Mouse (Mus musculus): ENCODE measurements around the gene F2r. TPM values are rescaled to one million over a fixed set of nuclear protein-coding genes. Genes with fewer than 3 reads are reported as not detected.
A peak's percentile ranks its signal among the peaks of the same experiment; 100 is the strongest.

F2r gene
- polyA plus RNA-seq, 1 experiment from 2014 or later, result 67.5 TPM

GRCm38 (mm10) chr13:95643740-95644139 is 25.5 kb upstream of the F2r start:
- H3K4me1 ChIP-seq, result 0 out of 2 replicates have a peak, but pooled peaks cover 18% of the 10 kb centered on the region
- H3K4me3 ChIP-seq (replicated peaks), result no peak overlapping the region
- H3K27me3 ChIP-seq (replicated peaks), result no peaks in the 10 kb centered on the region
- H3K9me3 ChIP-seq, result no peaks in the 10 kb centered on the region
- 52% methylated on average over 7 of the region's 7 CpGs for WGBS
- no peaks in the 10 kb centered on the region for H3K36me3 ChIP-seq
- H3K27ac ChIP-seq, result no peak overlapping the region
- H3K9ac ChIP-seq, result no peak overlapping the region
- H3K4me2 ChIP-seq, result no peak overlapping the region
- ATAC-seq (ENCODE audit: insufficient read depth, low FRiP score, low read depth), result no peak

GRCm38 (mm10) chr13:95641061-95641986 is 23.0 kb upstream of the F2r start:
- ATAC-seq (ENCODE audit: insufficient read depth, low FRiP score, low read depth), result peak; percentile 45; the same call in 1 of the 2 replicates
- Histone ChIP-seq H3K4me3 (replicated peaks) (no peak overlapping the region), H3K27ac (peak overlapping the region; percentile 22; the same call in 1 of the 2 replicates), H3K27me3 (replicated peaks) (no peaks in the 10 kb centered on the region), H3K9me3 (no peaks in the 10 kb centered on the region), H3K36me3 (no peaks in the 10 kb centered on the region), H3K9ac (no peak overlapping the region), H3K4me2 (no peak overlapping the region), H3K4me1 (0 out of 2 replicates have a peak, but pooled peaks cover 18% of the 10 kb centered on the region)
- WGBS, result 72% methylated on average over 17 of the region's 17 CpGs

GRCm38 (mm10) chr13:95640408-95640807 is 22.1 kb upstream of the F2r start:
- Histone ChIP-seq H3K27ac (no peak overlapping the region; the same call in 1 of the 2 replicates), H3K4me1 (0 out of 2 replicates have a peak, but pooled peaks cover 18% of the 10 kb centered on the region), H3K27me3 (replicated peaks) (no peaks in the 10 kb centered on the region), H3K9ac (no peak overlapping the region), H3K9me3 (no peaks in the 10 kb centered on the region), H3K4me2 (no peak overlapping the region), H3K4me3 (replicated peaks) (no peak overlapping the region), H3K36me3 (no peaks in the 10 kb centered on the region)
- WGBS, result 82% methylated on average over 1 of the region's 1 CpGs
- ATAC-seq (ENCODE audit: insufficient read depth, low FRiP score, low read depth), result no peak

- Histone ChIP-seq H3K4me3 (replicated peaks) (no peak overlapping the region), H3K9ac (no peak overlapping the region), H3K27me3 (replicated peaks) (no peaks in the 10 kb centered on the region), H3K36me3 (no peaks in the 10 kb centered on the region), H3K9me3 (no peaks in the 10 kb centered on the region), H3K4me1 (0 out of 2 replicates have a peak, but pooled peaks cover 18% of the 10 kb centered on the region), H3K4me2 (no peak overlapping the region), H3K27ac (peak overlapping the region; percentile 64)
- 46% methylated on average over 15 of the region's 15 CpGs for WGBS
- ATAC-seq (ENCODE audit: insufficient read depth, low FRiP score, low read depth), result no peak
Measured at GRCm38 (mm10) chr13:95639336-95640116, 21.2 kb upstream of the F2r start.

- 34% methylated on average over 5 of the region's 5 CpGs for WGBS
- H3K36me3 ChIP-seq, result no peaks in the 10 kb centered on the region
Measured at GRCm38 (mm10) chr13:95638894-95639293, 20.6 kb upstream of the F2r start.

GRCm38 (mm10) chr13:95637737-95638136 is 19.4 kb upstream of the F2r start:
- Histone ChIP-seq H3K4me2 (no peak overlapping the region), H3K4me1 (0 out of 2 replicates have a peak, but pooled peaks cover 18% of the 10 kb centered on the region), H3K4me3 (replicated peaks) (no peak overlapping the region), H3K27ac (no peak overlapping the region), H3K36me3 (no peaks in the 10 kb centered on the region), H3K9ac (no peak overlapping the region), H3K9me3 (no peaks in the 10 kb centered on the region), H3K27me3 (replicated peaks) (no peaks in the 10 kb centered on the region)
- ATAC-seq (ENCODE audit: insufficient read depth, low FRiP score, low read depth), result no peak
- 78% methylated on average over 10 of the region's 10 CpGs for WGBS

More at GRCm38 (mm10) chr13:95638894-95639293, 20.6 kb upstream of the F2r start:
- no peak for ATAC-seq (ENCODE audit: insufficient read depth, low FRiP score, low read depth)
- Histone ChIP-seq H3K27me3 (replicated peaks) (no peaks in the 10 kb centered on the region), H3K27ac (peak overlapping the region; percentile 64), H3K4me3 (replicated peaks) (no peak overlapping the region), H3K9me3 (no peaks in the 10 kb centered on the region), H3K4me1 (0 out of 2 replicates have a peak, but pooled peaks cover 18% of the 10 kb centered on the region), H3K4me2 (no peak overlapping the region), H3K9ac (no peak overlapping the region)

GRCm38 (mm10) chr13:95635301-95635700 is 17.0 kb upstream of the F2r start:
- 0 out of 2 replicates have a peak, but pooled peaks cover 4% of the 10 kb centered on the region for H3K4me1 ChIP-seq
- no peak overlapping the region for H3K9ac ChIP-seq
- no peak overlapping the region for H3K4me3 ChIP-seq (replicated peaks)
- H3K36me3 ChIP-seq, result 0 out of 2 replicates have a peak, but pooled peaks cover 4% of the 10 kb centered on the region
- WGBS, result 91% methylated on average over 12 of the region's 12 CpGs
- ATAC-seq (ENCODE audit: insufficient read depth, low FRiP score, low read depth), result no peak
- no peaks in the 10 kb centered on the region for H3K27me3 ChIP-seq (replicated peaks)
- no peak overlapping the region for H3K27ac ChIP-seq
- H3K4me2 ChIP-seq, result no peak overlapping the region
- H3K9me3 ChIP-seq, result no peaks in the 10 kb centered on the region

GRCm38 (mm10) chr13:95634451-95634850 is 16.2 kb upstream of the F2r start:
- Histone ChIP-seq H3K9me3 (no peaks in the 10 kb centered on the region), H3K4me3 (replicated peaks) (no peak overlapping the region), H3K4me1 (0 out of 2 replicates have a peak, but pooled peaks cover 4% of the 10 kb centered on the region), H3K4me2 (no peak overlapping the region), H3K36me3 (0 out of 2 replicates have a peak, but pooled peaks cover 7% of the 10 kb centered on the region), H3K27me3 (replicated peaks) (no peaks in the 10 kb centered on the region), H3K27ac (peak overlapping the region; percentile 38; the same call in 1 of the 2 replicates), H3K9ac (no peak overlapping the region)
- 11% methylated on average over 2 of the region's 2 CpGs for WGBS
- ATAC-seq (ENCODE audit: insufficient read depth, low FRiP score, low read depth), result no peak

GRCm38 (mm10) chr13:95633384-95633783 is 15.1 kb upstream of the F2r start:
- H3K27ac ChIP-seq, result 0 out of 2 replicates have a peak overlapping the region, but pooled peaks have one; percentile 38
- H3K4me2 ChIP-seq, result no peak overlapping the region
- no peaks in the 10 kb centered on the region for H3K4me1 ChIP-seq
- no peak overlapping the region for H3K4me3 ChIP-seq (replicated peaks)
- H3K27me3 ChIP-seq (replicated peaks), result no peaks in the 10 kb centered on the region
- ATAC-seq (ENCODE audit: insufficient read depth, low FRiP score, low read depth), result no peak
- H3K36me3 ChIP-seq, result 0 out of 2 replicates have a peak, but pooled peaks cover 7% of the 10 kb centered on the region
- no peak overlapping the region for H3K9ac ChIP-seq
- H3K9me3 ChIP-seq, result no peaks in the 10 kb centered on the region
- WGBS, result 69% methylated on average over 2 of the region's 2 CpGs

GRCm38 (mm10) chr13:95632144-95632543 is 13.9 kb upstream of the F2r start:
- no peak for ATAC-seq (ENCODE audit: insufficient read depth, low FRiP score, low read depth)
- no peak overlapping the region for H3K4me2 ChIP-seq
- 81% methylated on average over 6 of the region's 6 CpGs for WGBS

GRCm38 (mm10) chr13:95630747-95631146 is 12.5 kb upstream of the F2r start:
- no peaks in the 10 kb centered on the region for H3K9me3 ChIP-seq

More at GRCm38 (mm10) chr13:95632144-95632543, 13.9 kb upstream of the F2r start:
- Histone ChIP-seq H3K36me3 (0 out of 2 replicates have a peak, but pooled peaks cover 7% of the 10 kb centered on the region), H3K27ac (no peak overlapping the region), H3K4me1 (no peaks in the 10 kb centered on the region), H3K9ac (no peak overlapping the region), H3K9me3 (no peaks in the 10 kb centered on the region), H3K4me3 (replicated peaks) (no peak overlapping the region), H3K27me3 (replicated peaks) (no peaks in the 10 kb centered on the region)

More at GRCm38 (mm10) chr13:95630747-95631146, 12.5 kb upstream of the F2r start:
- Histone ChIP-seq H3K9ac (no peak overlapping the region), H3K27ac (no peak overlapping the region), H3K4me3 (replicated peaks) (no peak overlapping the region), H3K36me3 (0 out of 2 replicates have a peak, but pooled peaks cover 7% of the 10 kb centered on the region), H3K27me3 (replicated peaks) (no peaks in the 10 kb centered on the region), H3K4me2 (no peak overlapping the region), H3K4me1 (no peaks in the 10 kb centered on the region)
- 62% methylated on average over 2 of the region's 2 CpGs for WGBS
- ATAC-seq (ENCODE audit: insufficient read depth, low FRiP score, low read depth), result no peak

All from stomach, embryonic 15.5 days (tissue).